Mouse (Mus musculus) hematopoietic stem cell, adult 5-6 weeks (primary cell): Measurements from ENCODE around the gene Nyap1. TPM values are rescaled to one million over a fixed set of nuclear protein-coding genes. Genes with fewer than 3 reads are reported as not detected.

ENCODE experiments used
- ATAC-seq, 2 experiments: fragments of 125-278 bp in 1 of 2; replicated peaks in 1 of 2; 2 replicates each; pipeline ENCODE4 v1.8.0; 2016 to 2017; ENCODE audit warnings: inconsistent platforms in 2 of 2, mild to moderate bottlenecking in 2 of 2, moderate number of reproducible peaks in 2 of 2, low read depth in 1 of 2, moderate TSS enrichment in 1 of 2; ENCODE audit not compliant: low FRiP score in 2 of 2, poor library complexity in 2 of 2, severe bottlenecking in 2 of 2, insufficient read depth in 1 of 2, low TSS enrichment in 1 of 2
- total RNA-seq: library from RNA; stranded (forward); fragments of 172-1452, 232-1000 nt; gene quantifications from 2 replicates; pipeline ENCODE4 v1.2.3, GENCODE M21; 2017

The Nyap1 gene
- total RNA-seq, 1 experiment from 2014 or later, result 0.05 TPM

DNA sequence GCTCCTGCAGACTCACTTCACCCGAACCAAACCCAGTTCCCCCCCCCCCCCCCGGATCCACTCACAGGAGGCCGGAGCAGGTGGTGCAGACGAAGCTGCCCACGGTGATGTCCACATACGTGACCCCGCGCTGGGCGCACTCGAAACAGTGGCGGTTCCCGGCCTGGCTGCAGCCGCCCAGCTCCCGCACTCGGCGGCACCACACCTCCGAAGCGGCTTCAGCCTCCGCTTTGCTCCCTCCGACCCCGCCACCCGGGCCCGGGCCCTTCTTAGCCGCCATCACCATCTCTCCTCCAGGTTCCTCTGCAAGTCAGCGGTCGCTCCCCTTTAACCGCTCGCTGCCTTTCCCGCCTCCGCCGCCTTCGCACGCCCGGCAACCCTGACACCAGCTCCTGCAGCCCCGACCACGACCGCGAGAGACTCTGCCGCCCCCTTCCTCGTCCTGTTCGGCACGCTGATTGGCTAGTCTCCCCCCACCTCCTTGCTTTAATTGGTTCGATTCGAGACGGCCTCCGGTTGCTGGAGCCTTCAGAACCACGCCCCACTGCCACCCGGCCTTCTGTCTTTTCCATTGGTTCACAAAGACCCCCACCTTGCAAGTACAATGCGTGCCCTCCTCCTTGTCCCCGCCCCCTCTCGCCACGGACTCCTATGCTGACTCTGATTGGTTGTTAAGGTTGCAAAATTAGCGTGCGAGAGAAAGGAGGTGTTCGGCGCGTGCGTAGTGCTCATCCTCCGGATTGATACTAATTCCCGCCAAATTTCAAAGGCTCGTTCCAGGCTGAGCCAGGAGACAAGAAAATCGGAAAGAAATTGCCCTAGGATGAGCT lies 56.9 kb downstream of the Nyap1 start, which contains the start of gene Agfg2:
Gene Agfg2, minus strand, starts transcription at position 433 of the 830 bp plus-strand sequence.
- ATAC-seq, result peak; percentile 96 to 97

DNA sequence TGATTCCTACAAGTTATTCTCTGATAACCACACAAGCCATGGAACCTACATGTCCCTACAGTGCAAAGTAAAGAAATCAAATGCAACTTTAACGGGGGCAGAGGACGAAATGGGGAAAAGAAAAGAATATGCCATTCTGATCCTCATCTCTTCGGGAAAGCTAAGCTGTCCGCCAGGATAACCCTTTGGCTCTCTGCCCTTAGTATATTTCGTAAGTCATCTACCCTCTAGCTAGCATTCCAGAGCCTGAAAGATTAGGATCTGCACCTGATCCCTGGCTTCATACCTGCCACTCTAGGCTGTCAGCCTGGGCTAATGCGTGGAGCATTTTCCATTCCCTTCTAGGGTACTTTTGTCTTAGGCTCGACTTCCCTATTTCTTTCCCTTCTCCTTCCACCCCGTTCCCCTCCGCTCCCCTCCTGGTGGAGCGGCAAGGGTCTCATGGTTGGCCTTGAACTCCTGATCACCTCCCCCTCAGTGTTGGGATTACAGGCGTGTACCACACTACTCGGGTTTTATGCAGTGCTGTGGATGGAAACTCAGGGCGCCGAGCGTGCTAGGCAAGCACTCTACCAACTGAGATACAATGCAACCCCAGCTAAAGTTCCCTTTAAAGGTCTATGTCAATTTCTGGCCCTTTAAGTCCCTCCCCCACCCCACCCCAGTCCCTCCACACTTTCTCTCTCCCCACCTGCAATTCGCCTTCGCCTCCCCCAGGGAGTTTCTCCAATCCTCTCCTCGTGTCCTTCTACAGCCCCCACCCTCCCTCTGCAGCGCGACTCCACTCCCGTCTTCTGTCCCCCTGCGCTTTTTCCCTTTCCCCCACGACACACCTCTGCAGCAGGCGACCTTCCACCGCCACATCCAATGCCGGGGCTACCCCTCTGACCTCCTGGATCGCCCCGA lies 57.8 kb downstream of the Nyap1 start:
- no peak for ATAC-seq

GRCm38 (mm10) chr5:137682526-137682925 lies 58.9 kb downstream of the Nyap1 start:
- ATAC-seq, result no peak

Other genes starting within 250 kb of the Nyap1 start
- gene Pop7, start 239.1 kb downstream of the Nyap1 start, total RNA-seq, result 22.0 and 22.1 TPM in 2 replicates
- gene Gigyf1, start 223.1 kb downstream of the Nyap1 start, total RNA-seq, result 13.4 and 16.3 TPM in 2 replicates
- gene Epo, start 208.4 kb downstream of the Nyap1 start, total RNA-seq, result not detected in 2 replicates
- gene Gnb2, start 208.1 kb downstream of the Nyap1 start, total RNA-seq, result 147 and 171 TPM in 2 replicates
- gene Actl6b, start 188.1 kb downstream of the Nyap1 start, total RNA-seq, result not detected in 2 replicates
- 39.0 and 50.7 TPM in 2 replicates for gene Tfr2, start 171.8 kb downstream of the Nyap1 start, total RNA-seq
- 8.3 and 10.3 TPM in 2 replicates for gene Mospd3, start 140.5 kb downstream of the Nyap1 start, total RNA-seq
- not detected in 2 replicates for gene Pcolce, start 127.8 kb downstream of the Nyap1 start, total RNA-seq
- not detected in 2 replicates for gene Fbxo24, start 112.6 kb downstream of the Nyap1 start, total RNA-seq
- gene Lrch4, start 112.5 kb downstream of the Nyap1 start, total RNA-seq, result 26.4 and 43.3 TPM in 2 replicates
- 4.0 and 6.4 TPM in 2 replicates for gene Gm20605, start 112.4 kb downstream of the Nyap1 start, total RNA-seq
- gene Sap25, start 100.3 kb downstream of the Nyap1 start, total RNA-seq, result 8.6 and 12.9 TPM in 2 replicates
- gene Irs3, start 95.9 kb downstream of the Nyap1 start, total RNA-seq, result not detected in 2 replicates
- gene Agfg2, start 56.9 kb downstream of the Nyap1 start, total RNA-seq, result 8.4 and 11.0 TPM in 2 replicates
- 61.0 and 67.7 TPM in 2 replicates for gene Tsc22d4, start 4.1 kb upstream of the Nyap1 start, total RNA-seq
- 15.3 and 61.5 TPM in 2 replicates for gene Ppp1r35, start 37.2 kb upstream of the Nyap1 start, total RNA-seq
- 30.4 and 31.8 TPM in 2 replicates for gene Mepce, start 46.0 kb upstream of the Nyap1 start, total RNA-seq
- 21.3 and 27.6 TPM in 2 replicates for gene Zcwpw1, start 46.2 kb upstream of the Nyap1 start, total RNA-seq
- gene Pilra, start 94.7 kb upstream of the Nyap1 start, total RNA-seq, result 17.7 and 22.2 TPM in 2 replicates
- 6.0 and 12.3 TPM in 2 replicates for gene Pilrb1, start 116.5 kb upstream of the Nyap1 start, total RNA-seq
- 3.7 and 17.8 TPM in 2 replicates for gene Pilrb2, start 130.2 kb upstream of the Nyap1 start, total RNA-seq
- gene Cyp3a13, start 180.0 kb upstream of the Nyap1 start, total RNA-seq, result not detected in 2 replicates
- not detected in 2 replicates for gene Gjc3, start 221.5 kb upstream of the Nyap1 start, total RNA-seq
- not detected in 2 replicates for gene Azgp1, start 239.9 kb upstream of the Nyap1 start, total RNA-seq